Mouse (Mus musculus): Measurements from ENCODE around the gene Tmcc2. TPM values are rescaled to one million over a fixed set of nuclear protein-coding genes. Genes with fewer than 3 reads are reported as not detected.

Tmcc2 gene
- polyA plus RNA-seq, 2 experiments: 285 to 327 TPM

DNA sequence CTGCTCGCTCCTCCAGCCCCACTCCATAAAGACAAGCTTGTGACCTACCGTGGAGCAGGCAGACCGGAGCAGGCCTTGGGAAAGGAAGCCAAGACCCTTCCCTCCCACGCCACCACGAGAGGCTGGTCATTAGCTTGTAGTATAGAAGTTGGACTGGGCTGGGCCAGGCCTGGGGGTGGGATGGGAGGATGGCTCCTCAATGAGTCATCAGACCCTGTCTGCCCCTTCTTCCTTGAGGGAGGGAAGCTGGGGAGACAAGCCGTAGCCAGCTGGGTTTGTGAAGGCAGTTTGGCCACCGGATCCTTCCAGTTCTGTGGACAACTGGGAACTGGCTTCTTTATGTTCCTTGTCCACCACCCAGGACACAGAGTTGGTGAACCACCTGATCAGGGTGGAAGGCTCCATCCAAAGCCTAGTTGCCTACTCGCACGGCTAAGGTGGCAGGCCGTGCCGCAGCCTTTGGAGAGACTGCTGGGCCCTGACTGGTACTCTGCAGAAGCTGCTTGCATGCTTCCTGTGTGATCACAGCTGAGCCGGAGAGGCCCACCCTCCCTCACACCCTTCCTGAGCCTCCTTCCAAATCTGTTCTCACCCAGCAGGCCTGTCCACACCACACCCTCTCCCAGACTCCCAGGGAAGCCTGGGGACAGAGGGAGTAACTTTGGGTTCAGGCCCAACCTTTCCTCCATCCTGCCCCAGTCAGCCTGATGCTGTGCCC, 44.8 kb downstream of the Tmcc2 start:
- H3K9ac ChIP-seq (replicated peaks): no peak overlapping the region
- no peaks in the 10 kb centered on the region for H3K36me3 ChIP-seq (replicated peaks; ENCODE audit: control insufficient read depth, insufficient read depth, low read depth)
- H3K4me3 ChIP-seq (ENCODE audit: insufficient read depth in 1 of 2, low read depth in 2 of 2, low read length in 2 of 2): no peak overlapping the region
- H3K4me2 ChIP-seq (ENCODE audit: low read depth): no peak overlapping the region
- H3K4me1 ChIP-seq (replicated peaks; ENCODE audit: control insufficient read depth in 2 of 2, insufficient read depth in 2 of 2, low read length in 1 of 2): peaks cover 0 to 8% of the 10 kb centered on the region in 2 experiments; a peak in 2 of 4 replicates
- ATAC-seq (ENCODE audit: insufficient read depth): peak; percentile 26; the same call in 1 of the 2 replicates
- DNase-seq (ENCODE audit: low read depth in 3 of 3, low spot score in 3 of 3): no peak
- no peak for TF ChIP-seq EP300 (IDR thresholded peaks at IDR 0.05; ENCODE audit: low read depth)
- TF ChIP-seq CTCF (IDR thresholded peaks at IDR 0.05; ENCODE audit: low read depth): no peak
- no peak overlapping the region for H3K27ac ChIP-seq
- peaks cover 2% of the 10 kb centered on the region; the same call in 1 of the 2 replicates for H3K9me3 ChIP-seq (ENCODE audit: control insufficient read depth, low read length)
- WGBS (ENCODE audit: insufficient replicate concordance): 65% methylated on average over 12 of the region's 12 CpGs
- H3K27me3 ChIP-seq (ENCODE audit: control insufficient read depth, insufficient read depth, low read length): no peaks in the 10 kb centered on the region

DNA sequence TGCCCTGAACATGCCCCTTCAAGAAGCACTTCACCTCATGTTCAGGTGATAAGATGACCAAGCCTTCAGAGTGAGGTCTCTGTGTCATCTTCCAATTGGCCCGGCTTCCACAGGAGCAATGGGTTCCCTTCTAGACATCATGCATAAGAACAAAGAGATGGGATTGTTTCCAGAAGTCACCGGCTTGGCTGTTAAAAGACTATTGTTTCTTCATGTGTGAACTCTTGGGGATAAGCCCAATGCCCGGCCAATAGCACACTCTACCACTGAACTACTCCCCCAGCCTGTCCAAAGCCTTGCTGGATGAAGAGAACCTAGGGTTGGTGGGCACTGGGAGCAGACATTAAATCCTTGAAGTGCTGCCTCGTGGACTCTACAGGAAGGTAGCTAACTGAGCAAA, 45.6 kb downstream of the Tmcc2 start:
- Histone ChIP-seq H3K4me1 (replicated peaks; ENCODE audit: control insufficient read depth in 2 of 2, insufficient read depth in 2 of 2, low read length in 1 of 2) (peaks cover 0 to 8% of the 10 kb centered on the region in 2 experiments; a peak in 2 of 4 replicates), H3K9ac (replicated peaks) (no peak overlapping the region), H3K4me2 (ENCODE audit: low read depth) (no peak overlapping the region), H3K4me3 (ENCODE audit: insufficient read depth in 1 of 2, low read depth in 2 of 2, low read length in 2 of 2) (no peak overlapping the region), H3K9me3 (ENCODE audit: control insufficient read depth, low read length) (no peaks in the 10 kb centered on the region), H3K36me3 (replicated peaks; ENCODE audit: control insufficient read depth, insufficient read depth, low read depth) (no peaks in the 10 kb centered on the region), H3K27me3 (ENCODE audit: control insufficient read depth, insufficient read depth, low read length) (no peaks in the 10 kb centered on the region), H3K27ac (no peak overlapping the region)
- WGBS (ENCODE audit: insufficient replicate concordance): 57% methylated on average over 4 of the region's 4 CpGs
- no peak for TF ChIP-seq CTCF (IDR thresholded peaks at IDR 0.05; ENCODE audit: low read depth)
- TF ChIP-seq EP300 (IDR thresholded peaks at IDR 0.05; ENCODE audit: low read depth): no peak
- ATAC-seq (ENCODE audit: insufficient read depth) (no peak), DNase-seq (ENCODE audit: low read depth in 3 of 3, low spot score in 3 of 3) (no peak)

DNA sequence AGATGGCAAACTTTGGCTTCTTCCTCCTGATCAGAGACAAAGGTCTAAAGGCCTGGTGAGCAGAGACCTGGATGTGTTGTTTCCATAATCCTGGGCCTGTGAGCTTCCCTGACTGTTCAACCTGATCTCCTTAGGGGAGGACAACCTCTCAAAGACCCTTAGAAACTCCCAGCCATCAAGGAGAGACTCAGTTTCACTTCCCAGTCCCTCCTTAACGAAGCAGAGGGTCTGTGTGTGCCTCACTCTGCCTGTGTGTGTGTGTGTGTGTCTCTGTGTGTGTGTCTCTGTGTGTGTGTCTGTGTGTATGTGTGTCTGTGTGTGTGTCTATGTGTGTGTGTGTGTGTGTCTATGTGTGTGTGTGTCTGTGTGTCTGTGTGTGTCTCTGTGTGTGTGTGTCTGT, 47.4 kb downstream of the Tmcc2 start:
- 41% methylated on average over 1 of the region's 1 CpGs for WGBS (ENCODE audit: insufficient replicate concordance)
- H3K4me2 ChIP-seq (ENCODE audit: low read depth): no peak overlapping the region
- H3K4me1 ChIP-seq (replicated peaks; ENCODE audit: control insufficient read depth in 2 of 2, insufficient read depth in 2 of 2, low read length in 1 of 2): peaks cover 0 to 11% of the 10 kb centered on the region in 2 experiments; a peak in 3 of 4 replicates
- DNase-seq (ENCODE audit: low read depth in 3 of 3, low spot score in 3 of 3) (no peak), ATAC-seq (ENCODE audit: insufficient read depth) (no peak)
- no peak overlapping the region for H3K27ac ChIP-seq
- no peaks in the 10 kb centered on the region for H3K27me3 ChIP-seq (ENCODE audit: control insufficient read depth, insufficient read depth, low read length)
- H3K9ac ChIP-seq (replicated peaks): no peak overlapping the region
- no peak overlapping the region for H3K4me3 ChIP-seq (ENCODE audit: insufficient read depth in 1 of 2, low read depth in 2 of 2, low read length in 2 of 2)
- TF ChIP-seq EP300 (IDR thresholded peaks at IDR 0.05; ENCODE audit: low read depth): no peak
- TF ChIP-seq CTCF (IDR thresholded peaks at IDR 0.05; ENCODE audit: low read depth): no peak
- H3K36me3 ChIP-seq (replicated peaks; ENCODE audit: control insufficient read depth, insufficient read depth, low read depth): no peaks in the 10 kb centered on the region
- no peaks in the 10 kb centered on the region for H3K9me3 ChIP-seq (ENCODE audit: control insufficient read depth, low read length)

DNA sequence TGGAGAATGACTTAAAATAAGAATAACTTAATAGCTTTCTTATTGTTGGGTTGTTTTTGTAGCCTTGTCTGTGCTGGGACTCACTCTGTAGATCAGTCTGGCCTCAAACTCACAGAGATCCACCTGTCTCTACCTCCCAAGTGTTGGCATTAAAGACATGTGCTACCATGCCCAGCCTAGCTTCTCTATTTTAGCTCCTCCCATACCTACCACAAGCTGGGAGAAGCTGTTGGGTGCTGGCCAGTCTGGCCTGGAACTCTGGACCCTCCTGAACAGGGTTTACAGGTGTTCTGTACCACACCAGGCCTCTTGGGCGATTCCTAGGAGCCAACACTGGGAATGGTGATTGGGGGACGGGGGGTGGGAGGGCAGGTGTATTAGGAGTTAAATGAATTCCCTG, 47.9 kb downstream of the Tmcc2 start:
- Histone ChIP-seq H3K4me3 (ENCODE audit: insufficient read depth in 1 of 2, low read depth in 2 of 2, low read length in 2 of 2) (no peak overlapping the region), H3K9me3 (ENCODE audit: control insufficient read depth, low read length) (no peaks in the 10 kb centered on the region), H3K4me2 (ENCODE audit: low read depth) (no peak overlapping the region), H3K9ac (replicated peaks) (no peak overlapping the region), H3K4me1 (replicated peaks; ENCODE audit: control insufficient read depth in 2 of 2, insufficient read depth in 2 of 2, low read length in 1 of 2) (peaks cover 2 to 15% of the 10 kb centered on the region in 2 experiments; a peak in 3 of 4 replicates), H3K27me3 (ENCODE audit: control insufficient read depth, insufficient read depth, low read length) (no peaks in the 10 kb centered on the region), H3K27ac (no peak overlapping the region), H3K36me3 (replicated peaks; ENCODE audit: control insufficient read depth, insufficient read depth, low read depth) (no peaks in the 10 kb centered on the region)
- no peak for TF ChIP-seq EP300 (IDR thresholded peaks at IDR 0.05; ENCODE audit: low read depth)
- no peak for TF ChIP-seq CTCF (IDR thresholded peaks at IDR 0.05; ENCODE audit: low read depth)
- ATAC-seq (ENCODE audit: insufficient read depth): no peak
- no peak for DNase-seq (ENCODE audit: low read depth in 3 of 3, low spot score in 3 of 3)
- 49% methylated on average over 2 of the region's 2 CpGs for WGBS (ENCODE audit: insufficient replicate concordance)

DNA sequence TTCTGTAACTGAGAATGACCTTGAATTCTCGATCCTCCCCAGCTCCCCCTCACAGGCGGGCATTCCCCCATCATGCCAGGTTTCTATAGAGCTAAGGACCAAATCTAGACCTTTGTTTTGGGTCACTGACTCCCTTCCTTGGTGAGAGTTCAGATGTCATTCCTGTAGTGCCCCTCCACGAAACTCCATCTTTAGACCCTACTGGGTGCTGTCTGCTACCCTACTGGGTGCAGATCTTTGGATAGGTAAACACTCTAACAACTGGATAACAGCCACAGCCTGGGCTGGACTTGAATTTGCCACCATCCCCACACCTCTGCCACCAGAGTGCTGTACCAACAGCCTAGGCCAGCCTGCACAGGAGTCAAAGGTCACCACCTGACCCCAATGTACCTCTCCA, 48.6 kb downstream of the Tmcc2 start:
- Histone ChIP-seq H3K36me3 (replicated peaks; ENCODE audit: control insufficient read depth, insufficient read depth, low read depth) (no peaks in the 10 kb centered on the region), H3K9ac (replicated peaks) (no peak overlapping the region), H3K4me3 (ENCODE audit: insufficient read depth in 1 of 2, low read depth in 2 of 2, low read length in 2 of 2) (no peak overlapping the region), H3K4me2 (ENCODE audit: low read depth) (no peak overlapping the region), H3K9me3 (ENCODE audit: control insufficient read depth, low read length) (no peaks in the 10 kb centered on the region), H3K27ac (no peak overlapping the region), H3K27me3 (ENCODE audit: control insufficient read depth, insufficient read depth, low read length) (no peaks in the 10 kb centered on the region), H3K4me1 (replicated peaks; ENCODE audit: control insufficient read depth in 2 of 2, insufficient read depth in 2 of 2, low read length in 1 of 2) (peaks cover 2 to 17% of the 10 kb centered on the region in 2 experiments; a peak in 3 of 4 replicates)
- WGBS (ENCODE audit: insufficient replicate concordance): 42% methylated on average over 3 of the region's 3 CpGs
- no peak for ATAC-seq (ENCODE audit: insufficient read depth)
- DNase-seq (ENCODE audit: low read depth in 3 of 3, low spot score in 3 of 3): no peak
- TF ChIP-seq CTCF (IDR thresholded peaks at IDR 0.05; ENCODE audit: low read depth): no peak
- TF ChIP-seq EP300 (IDR thresholded peaks at IDR 0.05; ENCODE audit: low read depth): no peak
